In genomic region chr4:52986266-52986665, GRCm38 (mm10) we compare ENCODE assay signal across 25 mouse cellular contexts. TPM values are rescaled to one million over a fixed set of nuclear protein-coding genes. Genes with fewer than 3 reads are reported as not detected.
"Had no signal": no experiment of that assay in that cellular context is flagged by ENCODE, and none has a peak within 500 bp of the region (broad histone marks: within the 10 kb centered on the region; RNA-seq: fewer than 3 reads in every experiment).

No protein-coding gene starts in this region.

- H3K27ac ChIP-seq: lung, embryonic 15.5 days; macrophage; midbrain, embryonic 13.5 days; neural tube, embryonic 12.5 days; stomach, embryonic 15.5 days; stomach, postnatal 0 days had no signal

- H3K9me3 ChIP-seq: lung, embryonic 15.5 days; midbrain, embryonic 13.5 days; neural tube, embryonic 12.5 days; stomach, embryonic 15.5 days had no signal

- H3K9ac ChIP-seq: liver, postnatal 0 days; lung, embryonic 15.5 days; midbrain, embryonic 13.5 days; neural tube, embryonic 12.5 days; stomach, embryonic 15.5 days had no signal

- ATAC-seq: liver, postnatal 0 days; lung, postnatal 0 days; midbrain, embryonic 13.5 days; midbrain, embryonic 16.5 days had no signal

- H3K4me3 ChIP-seq: lung, embryonic 15.5 days; megakaryocyte, embryonic 14.5 days; midbrain, embryonic 13.5 days; neural tube, embryonic 12.5 days; stomach, embryonic 15.5 days had no signal

- H3K36me3 ChIP-seq: lung, embryonic 15.5 days; midbrain, embryonic 13.5 days; neural tube, embryonic 12.5 days; stomach, embryonic 15.5 days had no signal

- H3K4me1 ChIP-seq: lung, embryonic 15.5 days had no signal

- H3K27me3 ChIP-seq: lung, embryonic 15.5 days; midbrain, embryonic 13.5 days; neural tube, embryonic 12.5 days; stomach, embryonic 15.5 days had no signal

- H3K4me2 ChIP-seq: lung, embryonic 15.5 days; midbrain, embryonic 11.5 days; midbrain, embryonic 13.5 days; neural tube, embryonic 12.5 days; stomach, embryonic 15.5 days had no signal

- DNase-seq: liver, postnatal 0 days; lung, adult 2 months; lung, postnatal 14 days; lung, postnatal 36 days; right cerebral cortex, postnatal 14 days; thymus, adult 2 months; thymus, postnatal 25 days; thymus, postnatal 4 days had no signal

RNA-seq across cellular contexts. Expression of gene Nipsnap3a, which starts 2.8 kb away (rescaled TPM):
- total RNA-seq: megakaryocyte progenitor cell, adult 5-6 weeks; monocyte, adult 5-6 weeks; neutrophil, adult 5-6 weeks had no signal
- polyA plus RNA-seq: liver, postnatal 0 days; lung, adult 2 months; lung, embryonic 15.5 days; lung, postnatal 0 days; macrophage; midbrain, embryonic 11.5 days; midbrain, embryonic 13.5 days; midbrain, embryonic 16.5 days; neural tube, embryonic 12.5 days; neural tube, embryonic 14.5 days; spleen, adult 2 months; stomach, embryonic 15.5 days; stomach, postnatal 0 days; thymus, adult 2 months; urinary bladder, adult 2 months had no signal

RNA-seq across cellular contexts. Expression of gene Olfr270, which starts 21.9 kb away (rescaled TPM):
- total RNA-seq: megakaryocyte progenitor cell, adult 5-6 weeks; monocyte, adult 5-6 weeks; neutrophil, adult 5-6 weeks had no signal
- polyA plus RNA-seq: liver, postnatal 0 days; lung, adult 2 months; lung, embryonic 15.5 days; lung, postnatal 0 days; macrophage; midbrain, embryonic 11.5 days; midbrain, embryonic 13.5 days; midbrain, embryonic 16.5 days; neural tube, embryonic 12.5 days; neural tube, embryonic 14.5 days; spleen, adult 2 months; stomach, embryonic 15.5 days; stomach, postnatal 0 days; testis, adult 2 months; thymus, adult 2 months; urinary bladder, adult 2 months had no signal
